Mouse (Mus musculus) lung, postnatal 36 days (tissue): ENCODE results near the gene Zfp454.
A peak's percentile ranks its signal among the peaks of the same experiment; 100 is the strongest.

Experiments used
- DNase-seq: peaks from one replicate; pipeline ENCODE4 v3.0.0; 2022; ENCODE audit warnings: mixed read lengths

The Zfp454 gene

DNA sequence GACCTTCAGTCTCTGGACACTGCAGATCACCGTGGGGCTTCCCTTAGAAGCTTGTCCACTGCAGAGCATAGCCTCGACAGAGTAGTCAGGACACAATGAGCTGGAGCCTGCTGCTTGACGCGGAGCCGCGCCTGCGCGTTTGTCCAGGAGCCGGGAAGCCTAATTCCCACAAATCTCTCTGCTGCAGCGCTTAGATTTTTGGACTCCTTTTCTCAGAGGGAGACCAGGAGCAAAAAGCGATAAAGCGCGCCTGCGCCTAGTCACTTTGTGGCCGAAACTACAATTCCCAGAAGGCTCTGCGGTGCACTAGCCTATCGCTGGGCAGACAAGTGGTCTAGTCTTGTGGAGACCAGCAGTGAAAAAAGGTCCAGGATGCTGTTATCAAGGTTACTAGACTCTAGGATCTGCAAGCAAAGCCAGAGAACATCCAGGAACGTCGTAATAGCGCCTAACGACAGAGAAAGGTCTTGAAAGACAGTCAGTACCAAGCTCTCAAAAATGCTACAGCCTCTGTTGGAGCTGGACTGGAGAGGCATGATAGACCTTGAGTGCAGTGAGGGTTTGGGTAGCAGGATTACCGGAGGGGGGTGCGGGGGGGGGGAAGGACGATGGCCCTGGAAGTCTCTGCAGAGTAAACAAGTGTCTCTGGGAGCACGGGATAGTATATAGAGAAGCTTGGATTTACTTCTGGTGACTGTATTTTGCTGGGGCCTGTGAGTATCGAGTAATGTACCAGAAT lies at the start of gene Zfp454:
Gene Zfp454, minus strand, starts transcription at position 262 of the 739 bp plus-strand sequence.
- peak; percentile 94 for DNase-seq

DNA sequence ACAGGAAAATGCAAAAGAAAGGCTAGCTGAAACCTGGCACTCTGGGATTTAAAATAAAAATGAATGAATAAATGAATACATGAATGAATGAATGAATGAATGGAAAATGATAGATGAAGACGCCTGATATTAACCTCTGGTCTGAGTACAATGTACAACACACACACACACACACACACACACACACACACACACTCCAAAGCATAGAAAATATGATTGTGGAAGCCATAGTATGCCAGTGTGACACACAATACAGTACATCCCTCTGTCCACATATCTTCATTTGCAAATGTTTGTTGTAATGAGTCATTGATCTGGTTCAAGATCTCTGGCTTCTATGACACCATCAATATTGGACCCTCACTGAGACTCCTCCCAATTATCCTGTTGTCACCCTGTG lies 44.6 kb upstream of the Zfp454 start:
- DNase-seq = no peak

DNA sequence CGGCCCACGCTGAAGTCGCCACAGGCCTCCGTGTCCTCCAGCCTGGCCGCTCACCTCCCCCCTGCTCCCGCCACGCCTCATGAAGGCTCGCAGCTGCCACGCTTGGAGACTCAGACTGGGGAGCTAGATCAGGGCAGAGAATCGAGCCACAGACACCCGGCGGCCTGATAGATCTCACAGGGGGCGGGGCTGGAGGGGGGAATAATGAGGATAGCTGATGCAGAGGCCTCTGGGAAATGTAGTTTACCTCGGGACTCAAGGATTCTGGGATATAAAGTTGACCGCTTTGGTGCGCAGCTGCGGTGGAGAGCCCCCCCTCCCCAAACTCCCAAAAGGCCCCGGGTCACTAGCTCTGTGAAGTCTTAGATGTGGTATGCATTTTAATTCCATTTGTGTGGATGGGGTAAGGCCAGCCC lies 44.0 kb upstream of the Zfp454 start, which contains the start of gene Zfp354b:
Gene Zfp354b, minus strand, starts transcription at position 183 of the 416 bp plus-strand sequence.
- DNase-seq = peak; percentile 93

DNA sequence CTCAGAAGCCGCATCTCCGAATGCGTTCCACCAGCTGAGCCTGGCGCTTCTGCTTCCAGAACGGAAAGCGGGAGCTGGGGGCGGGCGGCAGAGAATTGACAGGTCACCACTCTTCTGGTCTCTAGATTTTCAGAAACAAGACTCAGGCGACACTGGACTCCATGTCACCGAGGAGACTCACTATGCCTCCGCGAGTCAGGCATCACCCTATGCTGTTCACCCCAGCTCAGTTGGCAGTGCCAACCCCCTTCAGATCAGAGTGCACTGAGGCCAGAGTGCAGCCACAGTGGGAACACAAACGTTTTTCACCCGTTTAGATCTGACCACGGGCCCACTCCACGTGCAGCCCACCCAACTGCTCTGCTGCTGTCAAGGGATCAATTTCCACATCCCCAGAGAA lies 43.6 kb upstream of the Zfp454 start:
- DNase-seq = peak; percentile 27

DNA sequence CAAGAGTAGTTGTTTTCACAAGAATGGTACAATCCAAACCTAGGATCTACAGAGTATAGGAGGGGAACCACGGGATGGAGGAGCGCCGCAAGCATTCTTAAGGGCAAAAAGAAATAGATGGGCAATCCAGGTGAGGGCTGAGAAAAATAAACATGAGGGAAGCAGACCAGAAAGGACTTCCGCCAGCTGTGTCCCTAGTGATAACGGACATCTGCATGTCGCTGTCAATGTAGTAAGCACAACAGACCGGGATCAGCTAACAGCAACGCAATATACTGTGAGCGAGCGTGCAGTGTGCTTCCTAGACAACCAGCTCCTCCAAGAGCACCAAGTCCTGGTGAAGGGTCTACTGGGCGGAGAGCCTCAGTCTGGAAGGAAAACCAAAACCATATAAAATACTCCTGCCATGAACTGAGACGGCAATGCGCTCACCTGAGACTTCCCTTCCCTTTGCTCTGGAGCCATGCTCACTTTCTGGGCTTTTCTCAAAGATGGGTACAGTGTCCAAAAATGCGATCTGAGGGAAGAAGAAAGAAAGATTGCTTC lies 43.1 kb upstream of the Zfp454 start:
- peak; percentile 8 for DNase-seq

DNA sequence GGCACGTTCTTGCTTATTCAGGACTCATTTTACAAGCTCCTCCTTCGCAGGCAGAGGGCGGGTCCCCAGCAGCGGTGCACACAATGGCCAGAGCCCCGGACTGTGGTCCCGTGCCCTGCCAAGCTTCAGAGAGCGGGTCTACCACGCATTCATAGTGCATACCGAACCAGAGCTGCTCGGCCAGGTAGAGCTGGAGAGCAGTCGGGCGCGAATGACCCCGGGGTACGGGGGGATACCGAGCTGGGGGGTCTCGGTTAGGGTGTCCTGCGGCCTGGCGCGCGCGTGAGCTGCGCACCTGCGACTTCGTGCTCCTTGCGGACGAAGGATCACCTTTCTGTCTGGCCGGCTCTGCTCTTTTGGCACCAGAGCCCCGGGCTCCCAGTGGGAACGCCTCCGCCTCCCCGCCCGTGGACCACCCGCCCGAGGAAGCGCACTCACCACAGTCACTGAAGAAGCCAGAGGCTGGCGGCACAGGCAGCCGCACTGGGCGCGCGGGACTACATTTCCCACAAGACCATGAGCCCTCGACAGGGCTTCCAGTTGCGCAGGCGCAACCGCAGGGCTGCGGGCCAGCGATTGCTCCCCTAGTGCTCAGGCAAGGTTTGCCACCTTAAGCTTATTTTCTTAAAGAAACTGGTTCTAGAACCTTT lies 28.3 kb upstream of the Zfp454 start, which contains the start of gene Zfp2:
Gene Zfp2, minus strand, starts transcription at position 495 of the 650 bp plus-strand sequence.
- DNase-seq = peak; percentile 94

DNA sequence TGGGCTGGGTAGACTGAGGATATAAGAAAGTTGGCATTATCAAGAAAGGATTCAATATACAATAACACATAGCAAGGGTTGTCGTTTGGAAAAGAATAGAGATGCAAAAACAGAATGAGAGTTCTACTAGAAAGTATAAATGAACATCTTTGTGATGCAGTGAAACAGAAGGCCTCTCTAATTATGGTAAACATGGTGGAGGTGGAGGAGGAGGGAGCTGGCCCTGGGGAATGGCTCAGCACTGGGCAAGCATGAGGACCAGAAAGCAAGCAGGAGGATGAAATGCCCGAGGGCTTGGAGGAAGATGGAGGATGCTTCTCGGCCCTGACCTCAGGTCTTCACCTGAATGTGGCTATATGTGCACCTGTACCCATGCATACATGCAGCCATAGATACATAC lies 27.0 kb upstream of the Zfp454 start:
- DNase-seq = no peak

DNA sequence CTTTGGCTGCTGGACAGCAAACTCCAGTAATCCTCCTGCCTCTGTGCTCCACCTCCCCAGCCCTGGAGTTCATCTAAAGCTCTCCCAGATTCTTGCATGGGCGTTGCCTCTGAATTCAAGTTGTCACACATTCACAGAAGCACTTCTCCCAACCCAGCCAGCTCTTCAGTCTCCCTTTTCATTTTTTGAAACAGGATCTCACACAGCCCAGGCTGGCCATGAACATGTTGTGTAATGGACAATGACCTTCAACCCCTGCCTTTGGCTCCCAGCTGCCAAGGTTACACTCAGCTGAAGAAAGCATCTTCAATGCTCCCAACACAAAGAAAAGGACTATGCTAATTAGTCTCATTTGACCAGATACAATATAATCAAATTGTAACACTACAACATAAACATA lies 25.9 kb upstream of the Zfp454 start:
- no peak for DNase-seq

DNA sequence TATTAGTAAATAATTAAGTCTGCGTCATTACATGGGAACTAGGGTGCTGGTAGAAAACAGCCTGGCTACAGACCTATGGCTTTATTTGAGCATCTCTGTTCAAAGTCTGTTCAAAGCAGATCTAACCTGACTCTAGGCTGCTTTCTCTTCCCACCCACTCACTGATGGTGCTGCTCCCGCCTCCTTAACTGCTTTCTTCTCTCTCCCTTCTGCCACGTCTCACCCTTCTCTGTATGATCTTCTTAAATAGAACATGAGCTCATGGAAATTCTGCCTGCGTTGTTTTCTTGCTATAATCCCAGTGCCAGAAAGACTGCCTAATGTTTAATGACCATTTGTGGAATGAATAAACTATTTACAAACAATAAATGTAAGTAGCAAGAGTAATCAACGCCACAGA lies 20.7 kb upstream of the Zfp454 start:
- no peak for DNase-seq

DNA sequence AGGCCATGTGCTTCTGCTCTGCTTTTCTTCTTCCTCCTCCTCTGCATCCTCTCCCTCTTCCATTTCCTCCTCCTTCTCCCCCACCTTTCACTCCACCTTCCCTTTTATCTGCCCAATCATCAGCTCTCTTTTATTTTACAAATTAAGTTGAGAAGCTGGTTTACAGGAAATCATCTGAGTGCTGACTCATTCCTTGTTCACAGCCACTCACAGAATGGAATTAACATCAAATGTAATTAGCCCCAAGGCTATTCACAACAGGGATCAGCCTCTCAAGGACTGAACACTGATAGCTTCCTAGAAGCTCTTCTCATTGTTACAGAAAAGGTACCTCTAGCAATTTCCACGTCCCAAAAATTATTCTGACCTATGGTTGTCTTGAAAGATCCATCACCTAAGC lies 9.9 kb upstream of the Zfp454 start:
- no peak for DNase-seq

DNA sequence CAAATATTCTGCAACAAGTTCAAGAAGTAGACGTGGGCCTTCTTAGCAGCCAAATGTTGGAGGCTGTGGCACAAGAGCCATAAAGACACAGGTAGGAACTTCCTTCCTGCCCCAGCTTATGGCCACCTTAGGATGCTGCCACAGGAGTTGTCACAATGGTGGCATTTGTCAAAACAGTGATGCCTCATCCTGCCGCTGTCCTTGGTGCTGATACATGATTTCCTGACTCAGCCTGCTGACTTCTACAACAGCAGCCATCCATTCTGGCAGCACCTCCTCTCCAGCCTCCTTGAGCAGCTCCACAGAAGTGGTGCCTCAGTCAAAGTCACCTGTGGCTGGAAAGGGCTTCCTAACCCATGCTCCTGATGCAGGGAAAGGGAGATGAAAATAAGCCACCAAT lies 5.0 kb upstream of the Zfp454 start:
- DNase-seq = no peak

DNA sequence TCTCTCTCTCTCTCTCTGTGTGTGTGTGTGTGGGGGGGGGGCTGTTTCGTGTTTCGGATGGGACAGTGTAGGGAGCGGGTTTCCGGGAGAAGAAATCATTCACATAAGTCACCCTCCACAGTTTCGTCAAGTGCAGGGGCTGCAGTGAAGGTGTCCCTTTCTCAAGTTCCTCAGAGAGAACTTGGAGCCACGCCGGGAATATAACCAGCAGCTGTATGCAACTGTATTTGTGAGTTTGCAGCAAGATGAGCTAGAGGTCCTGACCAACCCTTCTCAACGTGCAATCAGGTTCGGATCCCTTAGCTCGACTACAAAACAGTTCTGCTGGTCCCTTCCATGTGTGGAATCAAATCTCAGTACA lies 538 bp downstream of the Zfp454 start:
- DNase-seq = peak; percentile 6

DNA sequence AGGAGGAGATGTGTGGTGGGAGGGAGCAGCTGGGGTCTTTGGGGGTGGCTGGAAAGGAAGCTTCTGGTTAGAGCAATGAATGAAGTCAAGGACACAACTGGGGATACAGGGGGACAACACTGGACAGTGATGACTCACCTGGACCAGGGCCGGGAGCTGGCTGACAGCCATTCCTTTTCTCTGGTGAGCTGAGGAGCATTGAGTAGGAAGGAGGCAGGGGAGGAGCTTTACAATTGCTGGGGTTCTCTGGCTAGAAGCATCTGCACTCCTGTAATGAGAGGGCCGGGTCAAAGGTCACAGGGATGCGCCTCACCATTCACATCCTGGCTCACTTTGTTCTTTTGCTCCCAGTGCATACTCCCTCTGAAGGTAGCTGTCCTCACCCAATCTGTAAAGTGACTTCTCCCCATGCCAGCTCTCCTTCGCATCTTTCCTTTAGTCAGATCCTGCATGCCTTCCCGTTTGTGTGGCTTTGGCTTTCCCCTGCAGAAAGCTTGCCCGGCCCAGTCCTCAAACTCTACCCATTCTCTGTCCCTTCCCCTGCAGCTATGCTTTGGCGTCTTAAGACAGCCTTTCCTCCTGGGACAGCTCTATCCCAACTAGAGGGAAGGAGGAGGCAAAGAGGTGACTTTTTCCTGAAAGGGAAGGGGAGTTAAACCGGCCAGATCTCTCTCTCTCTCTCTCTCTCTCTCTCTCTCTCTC lies 1.1 kb downstream of the Zfp454 start:
- DNase-seq = no peak

DNA sequence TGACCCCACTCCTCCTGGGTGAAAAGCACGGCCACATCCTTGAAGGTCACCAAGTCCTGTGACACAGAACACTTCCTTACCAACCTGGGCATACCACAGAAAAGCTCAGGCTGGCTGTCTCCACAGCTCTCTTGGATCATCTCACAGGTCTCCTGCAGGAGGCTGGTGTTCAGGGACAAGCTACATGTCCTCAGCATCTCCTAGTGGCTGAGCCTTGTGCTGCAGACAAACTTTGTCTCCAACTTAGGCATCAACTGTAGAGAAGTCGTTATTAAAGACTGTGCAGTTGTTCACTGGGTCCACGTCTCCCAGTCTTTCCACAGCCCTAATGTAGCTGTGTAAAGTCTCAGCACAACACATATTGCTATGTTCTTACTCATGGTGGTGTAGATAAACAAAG lies 3.7 kb downstream of the Zfp454 start:
- DNase-seq = no peak

DNA sequence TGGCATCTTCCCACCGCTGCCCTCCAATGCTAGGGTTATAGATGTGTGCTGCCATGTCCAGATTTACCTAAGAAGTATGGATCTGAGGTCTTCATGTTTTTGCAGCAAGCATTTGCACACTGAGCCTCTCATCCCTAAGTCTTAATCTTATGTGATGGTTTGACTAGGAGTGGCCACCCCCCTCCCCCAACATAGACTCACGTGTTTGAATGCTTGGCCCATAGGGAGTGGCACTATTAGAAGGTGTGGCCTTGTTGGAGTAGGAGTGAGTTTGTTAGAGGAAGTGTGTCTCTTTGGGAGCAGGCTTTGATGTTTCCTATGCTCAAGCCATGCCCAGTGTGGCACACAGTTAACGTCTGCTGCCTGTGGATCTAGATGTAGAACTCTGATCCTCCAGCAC lies 8.8 kb downstream of the Zfp454 start:
- no peak for DNase-seq

DNA sequence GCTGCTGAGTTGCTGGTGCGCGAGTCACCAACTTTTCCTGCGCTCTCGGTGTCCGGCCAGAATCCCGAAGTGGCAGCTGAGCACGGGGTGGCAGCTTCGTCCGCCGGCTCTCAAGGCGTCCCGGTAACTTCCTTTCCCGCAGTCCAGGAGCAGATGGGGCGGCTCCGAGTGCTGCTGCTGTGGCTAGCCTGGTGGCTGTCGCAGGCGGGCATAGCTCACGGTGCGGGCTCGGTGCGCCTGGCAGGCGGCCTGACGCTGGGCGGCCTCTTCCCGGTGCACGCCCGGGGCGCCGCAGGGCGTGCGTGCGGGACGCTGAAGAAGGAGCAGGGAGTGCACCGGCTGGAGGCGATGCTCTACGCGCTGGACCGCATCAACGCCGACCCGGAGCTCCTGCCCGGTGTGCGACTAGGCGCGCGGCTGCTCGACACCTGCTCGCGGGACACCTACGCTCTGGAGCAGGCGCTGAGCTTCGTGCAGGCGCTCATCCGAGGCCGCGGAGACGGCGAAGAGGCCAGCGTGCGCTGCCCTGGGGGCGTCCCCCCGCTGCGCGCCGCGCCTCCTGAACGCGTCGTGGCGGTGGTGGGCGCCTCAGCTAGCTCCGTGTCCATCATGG lies 36.4 kb downstream of the Zfp454 start:
- no peak for DNase-seq

DNA sequence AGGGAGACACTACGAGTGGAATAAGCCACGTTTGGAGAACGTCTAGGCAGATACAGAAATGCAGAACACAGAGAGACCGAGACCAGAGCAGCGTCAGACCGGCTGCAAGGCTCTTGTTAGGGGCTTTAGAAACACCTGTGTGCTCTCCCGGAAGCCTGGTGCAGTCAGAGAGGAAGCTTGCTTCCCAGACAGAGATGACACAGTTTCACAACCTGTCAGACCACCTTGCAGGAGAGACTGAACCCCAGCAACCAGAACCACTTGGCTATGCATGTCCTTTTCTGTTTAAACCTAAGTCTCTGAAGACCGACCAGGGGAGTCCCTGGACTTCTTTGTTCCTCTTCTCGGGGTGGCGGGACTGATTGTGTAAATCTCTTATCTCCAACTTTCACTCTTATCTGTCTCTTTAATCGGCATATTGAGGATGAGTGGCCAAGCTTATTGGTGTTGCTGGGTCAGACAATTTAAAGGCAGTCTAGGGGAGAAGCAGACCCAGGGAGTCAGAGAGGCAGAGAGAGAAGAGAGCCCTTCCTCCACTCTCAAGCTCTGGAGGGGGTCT lies 37.2 kb downstream of the Zfp454 start, which contains the start of gene Grm6:
Gene Grm6, plus strand, starts transcription at position 509 of the 559 bp plus-strand sequence.
- DNase-seq = peak; percentile 7

DNA sequence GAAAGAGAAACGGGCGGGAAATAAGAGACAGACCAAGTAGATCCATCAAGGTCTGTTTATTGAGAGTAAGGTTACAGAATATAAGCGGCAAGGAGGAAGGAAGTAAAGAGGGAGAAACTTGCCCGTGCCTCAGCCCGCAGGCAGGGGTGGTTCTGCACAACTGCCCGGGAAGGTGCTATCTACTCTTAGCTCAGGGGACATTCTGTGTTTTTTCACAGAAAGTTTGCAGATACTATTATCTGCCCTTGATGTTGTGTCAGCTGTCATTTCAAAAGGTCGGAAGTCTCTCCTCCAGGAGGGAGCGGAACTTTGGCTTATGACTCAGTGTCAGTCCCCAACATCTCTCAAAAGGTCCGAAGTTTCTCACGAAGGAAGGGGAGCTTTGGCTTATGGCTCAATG lies 38.1 kb downstream of the Zfp454 start:
- no peak for DNase-seq

DNA sequence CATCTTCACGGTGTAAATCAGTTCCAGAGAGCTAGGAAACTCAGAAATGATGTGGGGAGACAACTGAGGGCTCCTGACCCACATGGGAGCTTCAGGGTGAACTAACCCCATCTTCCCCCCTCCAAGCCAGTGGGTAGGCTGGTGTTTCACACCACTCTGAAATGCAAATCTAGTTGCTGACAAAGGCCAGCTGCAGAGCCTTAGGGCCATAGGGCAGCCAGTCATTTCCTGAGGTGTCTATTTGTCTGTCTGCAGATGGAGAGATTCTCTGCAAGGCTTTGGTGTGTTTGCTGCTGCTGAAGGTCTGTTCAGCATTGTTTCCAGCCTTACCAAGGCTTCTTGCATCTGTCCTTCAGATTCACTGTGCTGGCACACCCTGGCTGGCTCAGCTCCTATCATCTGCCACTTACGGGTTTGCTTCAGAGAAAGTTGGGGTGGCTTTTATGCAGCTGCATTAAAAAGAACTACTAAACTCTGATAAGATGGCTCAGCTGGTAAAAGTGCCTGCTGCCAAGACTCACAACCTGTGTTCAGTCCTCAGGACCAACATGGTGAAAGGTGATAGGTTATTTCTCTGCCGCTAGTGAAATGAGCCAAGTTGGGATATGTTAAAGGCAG lies 38.8 kb downstream of the Zfp454 start:
- DNase-seq = no peak

DNA sequence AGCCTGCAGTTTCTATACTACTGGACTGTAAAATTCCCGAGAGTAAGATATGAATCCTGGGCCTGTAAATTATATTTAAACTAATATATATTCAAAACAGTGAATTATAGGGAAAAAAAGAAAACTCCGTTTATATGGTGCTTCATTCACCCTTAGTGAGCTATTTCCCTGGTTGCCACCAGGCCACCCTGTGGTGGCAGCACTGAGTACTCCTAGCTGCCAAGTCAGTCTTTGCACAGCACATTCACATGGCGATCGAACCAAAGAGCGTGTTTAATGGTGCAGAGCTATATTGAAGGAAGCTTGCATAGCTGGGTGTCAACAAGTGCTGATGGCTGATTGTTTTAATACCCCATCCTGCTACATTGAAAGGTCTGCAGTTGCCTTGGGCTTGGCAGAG lies 40.4 kb downstream of the Zfp454 start:
- peak; percentile 24 for DNase-seq

DNA sequence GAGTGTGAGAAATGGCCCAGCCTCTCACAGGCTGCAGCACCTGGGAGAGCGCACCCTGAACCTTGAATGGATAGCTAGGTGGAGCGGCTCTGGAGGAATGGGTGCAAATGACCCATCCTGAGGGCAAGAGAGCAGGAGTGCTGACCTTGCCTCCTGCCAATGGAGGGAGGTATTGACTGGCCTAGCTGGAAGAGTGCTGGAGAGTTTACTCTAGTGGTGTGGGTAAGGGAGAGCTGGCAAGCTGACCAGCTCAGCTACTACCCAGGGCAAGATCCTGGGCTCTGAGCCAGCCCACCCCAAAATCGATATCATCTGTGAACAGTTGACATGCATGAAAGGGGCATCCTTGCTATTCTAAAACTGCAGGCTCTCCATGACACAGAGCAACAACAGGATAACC lies 41.5 kb downstream of the Zfp454 start:
- DNase-seq = no peak

DNA sequence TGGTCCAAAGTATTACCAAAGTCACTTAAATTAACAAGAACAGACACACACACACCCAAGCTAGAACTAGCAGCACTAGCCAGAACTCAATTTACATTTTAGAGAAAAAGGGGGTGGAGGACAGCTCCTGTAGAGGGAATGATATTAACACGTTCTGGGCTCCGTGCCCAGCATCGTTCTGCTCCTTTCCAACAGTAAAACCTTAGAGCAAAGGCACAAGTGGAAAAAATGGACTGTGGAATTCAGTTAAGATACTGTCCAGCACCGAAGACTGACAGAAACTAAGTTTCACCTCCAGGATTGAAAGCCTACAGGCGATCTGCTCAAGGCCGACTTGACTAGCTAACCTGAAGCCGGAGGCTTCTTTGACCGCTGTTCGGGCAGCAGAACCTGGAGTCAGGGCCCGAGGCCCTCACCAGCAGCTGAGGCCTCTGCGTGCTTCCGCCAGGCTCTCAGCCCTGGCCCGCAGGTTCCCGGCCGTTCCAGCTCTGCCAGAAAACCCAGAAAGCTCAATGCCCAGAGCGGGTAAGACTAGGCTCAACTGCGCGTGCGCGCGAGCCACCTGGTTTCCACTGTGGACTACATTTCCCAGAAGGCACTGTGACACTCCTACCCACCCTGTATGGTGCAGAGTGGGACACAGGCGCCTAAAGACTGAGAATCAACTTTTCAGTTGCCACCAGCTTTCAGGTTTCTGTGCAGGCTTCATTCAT lies 46.3 kb downstream of the Zfp454 start, which contains the start of gene Zfp879:
Gene Zfp879, minus strand, starts transcription at position 530 of the 713 bp plus-strand sequence.
- DNase-seq = peak; percentile 96
